Mouse (Mus musculus) erythroblast, embryonic 14.5 days (primary cell): ENCODE data around the gene Zfp184.

Experiments used
- GATA1 ChIP-seq: IDR thresholded peaks from 2 replicates; pipeline ENCODE4 v1.6.1; 2012; ENCODE audit warnings: low read length, inconsistent platforms, mixed read lengths
- TAL1 ChIP-seq: IDR thresholded peaks from 3 replicates; pipeline ENCODE4 v1.6.1; 2012; ENCODE audit warnings: low read length, inconsistent platforms, mixed read lengths

GRCm38 (mm10) chr13:21911147-21911546, 33.7 kb upstream of the Zfp184 start:
- TF ChIP-seq GATA1 (no peak), TAL1 (no peak)
